8 mouse cellular contexts compared by ENCODE assay signal in genomic region chr9:61915393-61916005, GRCm38 (mm10). TPM values are rescaled to one million over a fixed set of nuclear protein-coding genes. Genes with fewer than 3 reads are reported as not detected.
DNase-seq lines count a peak whose midpoint lies in the region; ATAC-seq and TF ChIP-seq lines count a peak whose summit lies in the region.

No protein-coding gene starts in this region.

- H3K4me2 ChIP-seq in embryonic facial prominence, embryonic 12.5 days (replicated peaks): peak overlapping the region; percentile 85
- H3K4me2 ChIP-seq in intestine, embryonic 16.5 days (ENCODE audit: low read depth, low read length): peak overlapping the region; percentile 81
- H3K4me2 ChIP-seq in neural tube, embryonic 12.5 days (replicated peaks): peak overlapping the region; percentile 87

- WGBS in embryonic facial prominence, embryonic 12.5 days: 47% methylated on average over 4 of the region's 4 CpGs
- WGBS in intestine, embryonic 16.5 days: 40% methylated on average over 4 of the region's 4 CpGs
- WGBS in neural tube, embryonic 12.5 days: 42% methylated on average over 4 of the region's 4 CpGs

- ATAC-seq in embryonic facial prominence, embryonic 12.5 days (ENCODE audit: insufficient number of reproducible peaks, insufficient read depth, low FRiP score, low TSS enrichment): no peak
- no peak for ATAC-seq in intestine, embryonic 16.5 days
- no peak for ATAC-seq in neural tube, embryonic 12.5 days (ENCODE audit: low FRiP score, low read depth)

- H3K36me3 ChIP-seq in embryonic facial prominence, embryonic 12.5 days: peaks cover 63% of the 10 kb centered on the region
- H3K36me3 ChIP-seq in intestine, embryonic 16.5 days (ENCODE audit: control insufficient read depth, insufficient read depth, low read length): peaks cover 26% of the 10 kb centered on the region
- H3K36me3 ChIP-seq in neural tube, embryonic 12.5 days: peaks cover 40% of the 10 kb centered on the region

- peak overlapping the region; percentile 68 for H3K4me3 ChIP-seq in left cerebral cortex, adult 2 months
- H3K4me3 ChIP-seq in embryonic facial prominence, embryonic 12.5 days: peak overlapping the region; percentile 86; the same call in 1 of the 2 replicates
- peak overlapping the region; percentile 78 for H3K4me3 ChIP-seq in intestine, embryonic 16.5 days (ENCODE audit: low read length)
- no peak overlapping the region for H3K4me3 ChIP-seq in neural tube, embryonic 12.5 days

- H3K27ac ChIP-seq in left cerebral cortex, adult 2 months: peak overlapping the region; percentile 96; the same call in 1 of the 2 replicates
- H3K27ac ChIP-seq in embryonic facial prominence, embryonic 12.5 days: peak overlapping the region; percentile 95; the same call in 1 of the 2 replicates
- peak overlapping the region; percentile 99 for H3K27ac ChIP-seq in intestine, embryonic 16.5 days (ENCODE audit: low read length)
- no peak overlapping the region for H3K27ac ChIP-seq in neural tube, embryonic 12.5 days

- DNase-seq in left cerebral cortex, adult 2 months (ENCODE audit: extremely low spot score in 1 of 2, low spot score in 2 of 2): no peak
- no peak for DNase-seq in left cerebral cortex, adult 11 months (ENCODE audit: low spot score)
- DNase-seq in gastrocnemius, postnatal 4 days (ENCODE audit: low spot score in 2 of 2): no peak
- DNase-seq in thymus, postnatal 10 days (ENCODE audit: low spot score in 2 of 2): no peak
- DNase-seq in ovary, postnatal 14 days (ENCODE audit: low spot score): no peak

- H3K4me1 ChIP-seq in embryonic facial prominence, embryonic 12.5 days: peaks cover 19% of the 10 kb centered on the region
- H3K4me1 ChIP-seq in intestine, embryonic 16.5 days (ENCODE audit: control insufficient read depth, insufficient read depth, low read length): peaks cover 7% of the 10 kb centered on the region
- H3K4me1 ChIP-seq in neural tube, embryonic 12.5 days: peaks cover 15% of the 10 kb centered on the region

- no peak for TF ChIP-seq CTCF in left cerebral cortex, adult 2 months (IDR thresholded peaks at IDR 0.05)

- H3K9me3 ChIP-seq in embryonic facial prominence, embryonic 12.5 days: no peaks in the 10 kb centered on the region
- H3K9me3 ChIP-seq in intestine, embryonic 16.5 days (ENCODE audit: control insufficient read depth, low read length): no peaks in the 10 kb centered on the region
- no peaks in the 10 kb centered on the region for H3K9me3 ChIP-seq in neural tube, embryonic 12.5 days

- intact Hi-C loops in left cerebral cortex, adult 2 months (cut with DNase I): loop anchor here (2.0 kb wide), 1 partner anchor 31 kb away; the partner anchor contains the start of gene Kif23

- no peak overlapping the region; the same call in 1 of the 2 replicates for H3K9ac ChIP-seq in embryonic facial prominence, embryonic 12.5 days
- peak overlapping the region; percentile 90; the same call in 1 of the 2 replicates for H3K9ac ChIP-seq in intestine, embryonic 16.5 days (ENCODE audit: low read depth, low read length)
- H3K9ac ChIP-seq in neural tube, embryonic 12.5 days: peak overlapping the region; percentile 52; the same call in 1 of the 2 replicates

- no peaks in the 10 kb centered on the region for H3K27me3 ChIP-seq in embryonic facial prominence, embryonic 12.5 days
- no peaks in the 10 kb centered on the region for H3K27me3 ChIP-seq in intestine, embryonic 16.5 days (replicated peaks; ENCODE audit: control insufficient read depth, insufficient read depth, low read length)
- H3K27me3 ChIP-seq in neural tube, embryonic 12.5 days (replicated peaks): no peaks in the 10 kb centered on the region

RNA-seq across cellular contexts. Expression of gene Rplp1, which starts 1.2 kb away (rescaled TPM):
- 1,000 to 10,000 TPM; 1,334 to 1,440 TPM for total RNA-seq in left cerebral cortex, adult 2 months (2021)
- 1,059 and 1,095 TPM in 2 replicates for polyA plus RNA-seq in embryonic facial prominence, embryonic 12.5 days (2016; fragmentation: Nextera tagmentation; extraction: Ambion mirVana)
- polyA plus RNA-seq in intestine, embryonic 16.5 days (2015; fragmentation: Nextera tagmentation; extraction: Ambion mirVana): 1,285 and 1,371 TPM in 2 replicates
- 776 and 823 TPM in 2 replicates for polyA plus RNA-seq in neural tube, embryonic 12.5 days (2016; fragmentation: Nextera tagmentation; extraction: Ambion mirVana)
- total RNA-seq in gastrocnemius, postnatal 4 days (2021): 1,000 to 10,000 TPM; 2,037 to 2,325 TPM

RNA-seq across cellular contexts. Expression of gene Kif23, which starts 31.1 kb away (rescaled TPM):
- 1 to 10 TPM; 2.6 to 4.7 TPM for total RNA-seq in left cerebral cortex, adult 2 months (2021)
- polyA plus RNA-seq in embryonic facial prominence, embryonic 12.5 days (2016; fragmentation: Nextera tagmentation; extraction: Ambion mirVana): 110 and 112 TPM in 2 replicates
- 80.7 and 82.8 TPM in 2 replicates for polyA plus RNA-seq in intestine, embryonic 16.5 days (2015; fragmentation: Nextera tagmentation; extraction: Ambion mirVana)
- polyA plus RNA-seq in neural tube, embryonic 12.5 days (2016; fragmentation: Nextera tagmentation; extraction: Ambion mirVana): 61.9 and 66.8 TPM in 2 replicates
- 10 to 100 TPM; 39.2 to 41.4 TPM for total RNA-seq in gastrocnemius, postnatal 4 days (2021)
